Mouse (Mus musculus) large intestine, adult 2 months (tissue): ENCODE results near the gene Vnn1. TPM values are rescaled to one million over a fixed set of nuclear protein-coding genes. Genes with fewer than 3 reads are reported as not detected.

Experiments
- polyA plus RNA-seq: library from polyadenylated mRNA; depleted of rRNA; stranded (reverse); fragments of >200 nt; gene quantifications from 2 replicates; pipeline ENCODE4 v1.2.3, GENCODE M21; 2012; rRNA removed

Gene Vnn1
- polyA plus RNA-seq, 1 experiment: 58.1 TPM

Other genes starting within 250 kb of the Vnn1 start
- 1,645 and 1,976 TPM in 2 replicates for gene Rps12, start 107.4 kb upstream of the Vnn1 start, polyA plus RNA-seq
- gene Slc18b1, start 97.7 kb upstream of the Vnn1 start, polyA plus RNA-seq: 21.6 and 37.4 TPM in 2 replicates
- gene Vnn3, start 43.2 kb upstream of the Vnn1 start, polyA plus RNA-seq: 0.29 and 0.71 TPM in 2 replicates
- gene Taar1, start 25.7 kb downstream of the Vnn1 start, polyA plus RNA-seq: not detected in 2 replicates
- not detected in 2 replicates for gene Taar2, start 43.9 kb downstream of the Vnn1 start, polyA plus RNA-seq
- gene Taar3, start 54.9 kb downstream of the Vnn1 start, polyA plus RNA-seq: not detected in 2 replicates
- not detected in 2 replicates for gene Taar4, start 65.8 kb downstream of the Vnn1 start, polyA plus RNA-seq
- gene Taar5, start 76.0 kb downstream of the Vnn1 start, polyA plus RNA-seq: not detected in 2 replicates
- not detected in 2 replicates for gene Taar6, start 91.0 kb downstream of the Vnn1 start, polyA plus RNA-seq
- not detected in 2 replicates for gene Taar7a, start 98.8 kb downstream of the Vnn1 start, polyA plus RNA-seq
- not detected in 2 replicates for gene Taar7b, start 105.3 kb downstream of the Vnn1 start, polyA plus RNA-seq
- not detected in 2 replicates for gene Taar7d, start 132.5 kb downstream of the Vnn1 start, polyA plus RNA-seq
- gene Taar7e, start 142.9 kb downstream of the Vnn1 start, polyA plus RNA-seq: not detected in 2 replicates
- gene Taar7f, start 154.8 kb downstream of the Vnn1 start, polyA plus RNA-seq: not detected in 2 replicates
- gene Taar8a, start 181.8 kb downstream of the Vnn1 start, polyA plus RNA-seq: not detected in 2 replicates
- gene Taar8b, start 197.6 kb downstream of the Vnn1 start, polyA plus RNA-seq: not detected in 2 replicates
- not detected in 2 replicates for gene Taar8c, start 207.2 kb downstream of the Vnn1 start, polyA plus RNA-seq
- not detected in 2 replicates for gene Taar9, start 214.8 kb downstream of the Vnn1 start, polyA plus RNA-seq